Mouse (Mus musculus) MEL (cell line): Measurements from ENCODE around the gene Ehbp1.

ENCODE experiments used
- BHLHE40 ChIP-seq: IDR thresholded peaks from 2 replicates; pipeline ENCODE4 v1.6.1; 2012; ENCODE audit warnings: low read depth, mild to moderate bottlenecking, inconsistent platforms, low read length, improper control_type of control experiment, borderline replicate concordance
- CHD1 ChIP-seq: IDR thresholded peaks from 2 replicates; pipeline ENCODE4 v1.6.1; 2012; ENCODE audit warnings: low read depth, mild to moderate bottlenecking, inconsistent platforms, low read length, improper control_type of control experiment
- CTCF ChIP-seq, 3 experiments: IDR thresholded peaks in 2 of 3; conservative IDR thresholded peaks in 1 of 3; 2 replicates each; pipeline ENCODE4 v1.5.1; 2011 to 2012; ENCODE audit warnings: low read length in 3 of 3, low read depth in 2 of 3, mild to moderate bottlenecking in 2 of 3, improper control_type of control experiment in 1 of 3, inconsistent platforms in 1 of 3, mixed read lengths in 1 of 3, moderate library complexity in 1 of 3; ENCODE audit not compliant: control insufficient read depth in 1 of 3, insufficient read depth in 1 of 3, poor library complexity in 1 of 3, severe bottlenecking in 1 of 3
- EP300 ChIP-seq, 2 experiments: IDR thresholded peaks; 2 replicates each; pipeline ENCODE4 v1.6.1; 2011; ENCODE audit warnings: improper control_type of control experiment in 2 of 2, low read length in 2 of 2, low read depth in 1 of 2, mild to moderate bottlenecking in 1 of 2
- JUND ChIP-seq: IDR thresholded peaks from 2 replicates; pipeline ENCODE4 v1.6.1; 2011; ENCODE audit warnings: low read depth, mild to moderate bottlenecking, improper control_type of control experiment, low read length
- MAX ChIP-seq: IDR thresholded peaks from 2 replicates; pipeline ENCODE4 v1.6.1; 2011; ENCODE audit warnings: low read length, improper control_type of control experiment
- MYB ChIP-seq: IDR thresholded peaks from 2 replicates; pipeline ENCODE4 v1.6.1; 2011; ENCODE audit warnings: mild to moderate bottlenecking, low read depth, low read length, improper control_type of control experiment
- NRF1 ChIP-seq: IDR thresholded peaks from 2 replicates; pipeline ENCODE4 v1.6.1; 2014; ENCODE audit warnings: low read depth, mild to moderate bottlenecking, inconsistent platforms, low read length, improper control_type of control experiment, moderate library complexity; ENCODE audit not compliant: poor library complexity, insufficient read depth, severe bottlenecking
- POLR2A ChIP-seq, 2 experiments: IDR thresholded peaks; 2 replicates each; pipeline ENCODE4 v1.6.1; 2011 to 2012; ENCODE audit warnings: low read length in 2 of 2, mild to moderate bottlenecking in 2 of 2, control low read depth in 1 of 2, improper control_type of control experiment in 1 of 2, low read depth in 1 of 2, moderate library complexity in 1 of 2; ENCODE audit not compliant: control insufficient read depth in 1 of 2, insufficient read depth in 1 of 2, poor library complexity in 1 of 2
- SIN3A ChIP-seq: IDR thresholded peaks from 2 replicates; pipeline ENCODE4 v1.6.1; 2012; ENCODE audit warnings: low read length, improper control_type of control experiment, inconsistent platforms
- SMC3 ChIP-seq: IDR thresholded peaks from 2 replicates; pipeline ENCODE4 v1.6.1; 2011; ENCODE audit warnings: low read depth, low read length, improper control_type of control experiment
- TCF12 ChIP-seq: IDR thresholded peaks from 2 replicates; pipeline ENCODE4 v1.6.1; 2014; ENCODE audit warnings: low read depth, mild to moderate bottlenecking, inconsistent platforms, low read length, improper control_type of control experiment, moderate library complexity

DNA sequence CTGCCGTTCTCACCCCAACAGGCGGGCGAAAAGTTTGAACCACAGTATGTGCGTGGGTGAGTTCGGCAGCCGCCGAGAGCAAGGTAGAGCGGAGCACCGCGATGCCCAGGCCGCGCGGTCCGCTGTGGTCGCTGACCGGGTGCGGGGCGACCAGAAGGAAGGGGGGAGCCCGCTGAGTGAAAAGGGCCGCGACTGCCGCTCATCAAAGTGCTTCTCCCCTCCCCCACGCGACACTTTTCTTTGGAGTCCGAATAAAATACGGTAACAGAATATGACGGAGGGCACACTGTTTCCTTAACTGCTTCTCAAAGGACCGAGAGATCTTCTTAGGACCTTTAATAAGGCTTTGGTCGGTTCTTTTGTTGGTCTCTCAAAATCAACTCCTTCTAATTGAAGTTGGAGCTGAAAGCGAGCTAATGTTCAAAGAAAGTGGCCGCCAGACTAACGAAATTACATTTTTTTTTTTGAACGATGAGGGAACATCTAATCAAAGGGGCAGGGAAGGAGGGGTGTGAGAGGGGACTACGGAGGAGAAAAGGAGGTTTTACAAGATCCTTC lies 339.2 kb downstream of the Ehbp1 start, which contains the start of gene Otx1:
- TF ChIP-seq MAX (no peak), BHLHE40 (no peak), CHD1 (no peak), EP300 (IDR thresholded peaks at IDR 0.05; ENCODE audit: low read depth in 1 of 2, low read length in 2 of 2) (no peak), SMC3 (no peak), CTCF (IDR thresholded peaks at IDR 0.05 in 2 of 3, conservative IDR thresholded peaks at IDR 0.05 in 1 of 3; ENCODE audit: control insufficient read depth in 1 of 3, insufficient read depth in 1 of 3, low read depth in 2 of 3, low read length in 3 of 3, poor library complexity in 1 of 3, severe bottlenecking in 1 of 3) (no peak), POLR2A (IDR thresholded peaks at IDR 0.05; ENCODE audit: control insufficient read depth in 1 of 2, insufficient read depth in 1 of 2, low read depth in 1 of 2, low read length in 2 of 2, poor library complexity in 1 of 2) (no peak), NRF1 (no peak), TCF12 (no peak), JUND (no peak), SIN3A (no peak), MYB (no peak)
